Mouse (Mus musculus): ENCODE measurements around the gene Adamtsl1.

DNA sequence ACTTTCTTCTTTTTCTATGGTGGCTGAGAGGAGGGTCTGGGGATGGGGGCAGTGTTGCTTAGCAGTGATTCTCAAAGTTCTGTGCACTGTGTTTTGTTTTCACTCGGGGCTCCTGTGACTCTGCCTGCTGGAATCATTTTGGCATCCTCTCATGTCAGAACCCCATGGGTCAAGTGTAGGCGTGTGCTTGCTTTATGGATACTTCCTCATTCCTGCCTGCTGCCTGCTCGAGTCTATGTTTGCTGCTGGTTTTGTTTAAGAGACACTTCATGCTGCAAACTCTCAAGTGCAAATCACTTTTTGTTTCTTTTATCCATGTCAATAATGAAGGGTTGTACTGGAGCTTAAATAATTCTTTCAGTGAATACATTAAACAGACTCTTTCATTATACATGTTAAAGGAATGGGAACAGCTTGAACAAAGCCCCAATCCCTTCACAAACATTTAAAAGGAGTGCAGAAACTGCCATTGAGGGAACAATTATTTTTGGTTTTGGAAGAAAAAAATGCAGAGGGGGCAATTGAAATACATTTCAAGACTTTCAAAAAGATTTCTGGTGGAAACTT, 227.9 kb downstream of the Adamtsl1 start:
- TF ChIP-seq CTCF (IDR thresholded peaks at IDR 0.05) (no peak), EP300 (IDR thresholded peaks at IDR 0.05) (peak; percentile 97)
